5 mouse cellular contexts compared by ENCODE assay signal in genomic region chr14:10122176-10122575, GRCm38 (mm10).
"Had no signal": no experiment of that assay in that cellular context is flagged by ENCODE, and none has a peak within 500 bp of the region (broad histone marks: within the 10 kb centered on the region; RNA-seq: fewer than 3 reads in every experiment).

No protein-coding gene starts in this region.

- DNase-seq: left cerebral cortex, postnatal 4 days; lung, embryonic 14.5 days; lung, postnatal 10 days; lung, postnatal 4 days; thymus, postnatal 4 days had no signal
